Mouse (Mus musculus): ENCODE measurements around the gene Polr3e.
"Not testable (repeated sequence)": the region's sequence is repeated elsewhere in the genome, so short reads cannot be mapped to it uniquely, and the experiment has no call there.

The Polr3e gene

GRCm38 (mm10) chr7:120911268-120911667, 6.3 kb upstream of the Polr3e start:
- not testable (repeated sequence) for DNase-seq (ENCODE audit: low spot score in 2 of 2)

GRCm38 (mm10) chr7:120913332-120913731, 4.2 kb upstream of the Polr3e start:
- DNase-seq (ENCODE audit: low spot score in 2 of 2) = no peak

DNA sequence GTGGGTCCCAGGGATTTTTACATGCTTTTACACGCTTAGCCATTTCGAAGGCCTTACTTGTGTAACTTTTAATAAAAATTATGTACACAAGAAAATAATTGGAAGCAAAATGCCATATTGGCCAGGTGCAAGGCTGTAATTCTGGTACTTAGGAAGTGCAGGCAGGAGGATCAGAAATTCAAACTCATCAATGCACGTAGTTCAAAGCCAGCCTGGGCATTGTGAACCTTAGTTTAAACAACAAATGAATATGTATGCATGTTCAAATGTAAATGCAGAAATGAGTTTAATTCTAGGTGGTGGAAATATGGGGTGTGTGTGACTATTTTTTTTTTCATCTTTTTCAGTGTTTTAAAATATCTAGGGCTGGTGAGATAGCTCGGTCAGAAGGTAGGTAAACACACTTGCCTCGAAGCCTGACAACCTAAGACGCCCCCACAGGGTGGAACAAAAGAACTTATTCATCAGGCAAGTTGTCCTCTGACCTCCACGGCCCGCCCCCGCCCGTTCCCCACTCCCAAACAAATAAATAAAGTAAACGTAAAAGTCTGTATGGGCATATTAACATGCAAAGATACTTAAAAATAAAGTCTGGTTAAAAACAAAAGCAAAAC, 1.2 kb upstream of the Polr3e start:
- DNase-seq (ENCODE audit: low spot score in 2 of 2) = no peak

DNA sequence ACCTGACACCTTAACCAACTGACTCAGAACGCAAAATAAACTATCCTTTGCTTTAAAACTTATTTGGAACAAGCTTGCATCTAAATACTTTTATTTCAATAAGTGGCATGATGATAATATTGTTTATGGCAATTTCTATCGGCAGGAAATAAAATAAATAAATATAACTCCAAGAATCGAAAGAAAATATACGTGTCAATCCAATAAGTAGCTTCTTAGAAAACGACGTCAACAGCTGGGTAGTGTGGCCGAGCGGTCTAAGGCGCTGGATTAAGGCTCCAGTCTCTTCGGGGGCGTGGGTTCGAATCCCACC, 309 bp upstream of the Polr3e start:
- DNase-seq (ENCODE audit: low spot score in 2 of 2) = no peak

- DNase-seq (ENCODE audit: low spot score in 2 of 2) = peak in 1 of 2 experiments; percentile 44
These were observed 1.0 kb downstream of the Polr3e start for GRCm38 (mm10) chr7:120918526-120918962.

- no peak for DNase-seq (ENCODE audit: low spot score in 2 of 2)
These were observed 15.6 kb downstream of the Polr3e start for GRCm38 (mm10) chr7:120933110-120933509.

- no peak for DNase-seq (ENCODE audit: low spot score in 2 of 2)
These were observed 16.2 kb downstream of the Polr3e start for GRCm38 (mm10) chr7:120933680-120934195.

- peak in 1 of 2 experiments; percentile 40 for DNase-seq (ENCODE audit: low spot score in 2 of 2)
These were observed 17.2 kb downstream of the Polr3e start for GRCm38 (mm10) chr7:120934716-120935115.

DNA sequence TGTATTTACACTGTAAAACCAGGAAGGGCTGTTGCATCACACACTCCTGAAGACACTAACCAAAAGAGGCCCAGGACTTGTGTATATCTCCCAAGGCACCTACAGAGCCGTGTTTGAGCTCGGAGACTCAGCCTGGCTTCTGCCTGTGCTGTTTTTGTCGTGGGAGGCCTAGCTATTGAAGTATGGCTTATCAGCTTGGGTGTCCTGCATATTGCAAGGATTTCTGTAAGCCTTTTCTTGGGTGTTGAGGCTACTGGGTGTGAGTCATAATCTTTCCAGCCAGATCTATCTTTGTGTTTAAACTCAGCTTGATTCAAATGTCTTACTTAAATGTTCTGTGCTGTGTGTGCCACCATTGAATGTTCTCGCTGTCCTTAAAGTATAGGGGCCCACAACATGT, 19.0 kb downstream of the Polr3e start:
- DNase-seq (ENCODE audit: low spot score in 2 of 2) = no peak

GRCm38 (mm10) chr7:120938206-120938605, 20.7 kb downstream of the Polr3e start:
- no peak for DNase-seq (ENCODE audit: low spot score in 2 of 2)

- DNase-seq (ENCODE audit: low spot score in 2 of 2) = no peak
These were observed 22.8 kb downstream of the Polr3e start for GRCm38 (mm10) chr7:120940343-120940742.

DNA sequence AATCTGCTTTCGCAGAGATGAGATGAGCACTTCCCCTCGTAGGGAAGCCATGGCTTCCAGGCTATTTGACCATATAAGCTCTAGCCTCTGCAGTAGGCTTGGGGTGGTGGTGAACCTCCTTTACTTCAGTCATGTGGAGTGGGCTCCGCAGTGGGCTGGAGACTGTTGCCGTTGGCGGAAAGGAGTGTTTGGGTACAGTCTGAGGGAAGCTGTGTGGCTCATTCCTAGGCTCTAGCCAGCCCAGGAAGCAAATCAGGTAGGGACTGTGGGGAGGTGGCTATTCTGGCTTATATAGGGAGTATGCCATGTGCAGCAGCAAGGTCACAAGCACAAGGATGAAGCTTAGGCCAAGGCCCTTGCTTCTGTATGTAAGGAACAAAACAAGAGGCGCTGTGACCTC, 23.7 kb downstream of the Polr3e start:
- DNase-seq (ENCODE audit: low spot score in 2 of 2) = no peak

GRCm38 (mm10) chr7:120942506-120942905, 25.0 kb downstream of the Polr3e start:
- DNase-seq (ENCODE audit: low spot score in 2 of 2) = no peak

DNA sequence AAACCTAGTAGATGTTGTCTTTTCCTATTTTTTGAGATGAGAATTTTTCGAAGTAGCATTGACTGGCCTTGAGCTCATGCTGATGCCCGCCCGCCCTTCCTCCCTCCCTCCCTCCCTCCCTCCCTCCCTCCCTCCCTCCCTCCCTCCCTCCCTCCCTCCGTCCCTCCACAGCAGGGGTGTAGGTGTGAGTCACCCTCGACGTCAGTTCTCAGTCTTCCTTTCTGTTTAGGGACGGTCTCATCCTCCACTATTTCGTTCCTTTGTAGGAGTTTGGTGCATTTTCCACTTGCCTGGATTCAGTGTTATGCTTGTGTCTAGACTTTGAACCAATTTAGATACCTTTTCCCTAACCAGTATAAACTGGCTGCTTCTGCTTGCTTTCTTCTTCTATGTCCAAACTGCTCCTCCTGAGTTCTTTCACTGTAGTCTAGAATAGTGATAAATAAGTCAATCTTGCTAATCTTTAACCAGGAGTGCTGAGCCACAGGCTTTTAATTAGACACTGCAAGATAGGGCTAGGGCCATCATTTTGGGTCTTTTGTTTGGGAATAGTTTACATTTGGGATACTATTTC, 26.5 kb downstream of the Polr3e start:
- DNase-seq (ENCODE audit: low spot score in 2 of 2) = no peak

DNA sequence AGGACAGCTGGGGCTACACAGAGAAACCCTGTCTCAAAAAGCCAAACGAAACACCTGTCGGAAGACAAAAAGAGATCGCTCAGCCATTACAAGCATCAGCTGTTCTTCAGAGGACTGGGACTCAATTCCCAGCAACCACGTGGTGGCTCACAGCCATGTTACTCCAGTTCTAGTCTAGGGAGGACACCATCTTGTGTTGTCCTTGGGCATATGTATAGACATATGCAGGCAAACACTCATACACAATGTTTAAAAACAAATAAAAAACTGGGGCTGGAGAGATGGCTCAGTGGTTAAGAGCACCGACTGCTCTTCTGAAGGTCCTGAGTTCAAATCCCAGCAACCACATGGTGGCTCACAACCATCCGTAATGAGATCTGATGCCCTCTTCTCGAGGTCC, 36.0 kb downstream of the Polr3e start:
- not testable (repeated sequence) for DNase-seq (ENCODE audit: low spot score in 2 of 2)

DNA sequence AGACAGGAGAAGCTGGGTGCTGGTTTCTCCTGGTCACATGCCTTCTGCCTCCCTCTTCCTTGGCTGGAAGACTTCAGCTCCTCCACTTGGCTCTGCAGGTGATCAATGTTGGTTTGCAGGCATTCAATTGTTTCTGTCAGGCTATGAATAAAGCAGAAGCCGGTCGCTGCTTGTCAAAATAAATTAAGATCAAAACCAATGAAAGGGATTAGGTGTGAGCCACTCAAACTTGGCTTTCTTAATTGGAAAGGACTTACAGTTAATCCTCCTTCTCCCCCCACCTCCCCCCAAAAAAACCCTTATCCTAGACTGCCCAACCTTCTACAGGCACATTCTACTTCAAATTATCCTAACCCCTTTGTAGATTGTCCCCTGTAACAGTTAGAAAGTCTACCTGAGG, 42.6 kb downstream of the Polr3e start:
- no peak for DNase-seq (ENCODE audit: low spot score in 2 of 2)

- DNase-seq (ENCODE audit: low spot score in 2 of 2) = no peak
These were observed 43.1 kb downstream of the Polr3e start for GRCm38 (mm10) chr7:120960601-120961000.

GRCm38 (mm10) chr7:120961893-120962292, 44.3 kb downstream of the Polr3e start:
- DNase-seq (ENCODE audit: low spot score in 2 of 2) = no peak

DNA sequence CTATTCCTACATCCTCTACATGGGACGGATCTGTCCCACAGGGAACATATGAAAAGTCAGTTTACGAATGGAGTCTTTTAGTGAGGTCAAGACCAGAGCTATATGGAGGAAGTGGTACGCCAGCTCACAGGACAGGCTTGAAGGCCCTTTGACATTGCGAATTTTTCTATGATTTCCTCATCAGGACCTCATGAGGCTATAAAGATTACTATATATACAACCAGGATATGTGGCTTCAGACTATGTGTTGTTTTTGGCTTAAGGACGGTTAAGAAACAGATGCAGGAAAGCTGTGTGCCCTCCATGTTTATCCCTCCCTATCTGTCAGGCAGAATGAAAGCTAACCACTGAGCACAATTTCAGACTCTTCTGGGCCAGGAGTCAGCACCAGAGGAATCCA, 45.6 kb downstream of the Polr3e start:
- DNase-seq (ENCODE audit: low spot score in 2 of 2) = no peak

- DNase-seq (ENCODE audit: low spot score in 2 of 2) = no peak
These were observed 51.7 kb downstream of the Polr3e start for GRCm38 (mm10) chr7:120969221-120969620.

DNA sequence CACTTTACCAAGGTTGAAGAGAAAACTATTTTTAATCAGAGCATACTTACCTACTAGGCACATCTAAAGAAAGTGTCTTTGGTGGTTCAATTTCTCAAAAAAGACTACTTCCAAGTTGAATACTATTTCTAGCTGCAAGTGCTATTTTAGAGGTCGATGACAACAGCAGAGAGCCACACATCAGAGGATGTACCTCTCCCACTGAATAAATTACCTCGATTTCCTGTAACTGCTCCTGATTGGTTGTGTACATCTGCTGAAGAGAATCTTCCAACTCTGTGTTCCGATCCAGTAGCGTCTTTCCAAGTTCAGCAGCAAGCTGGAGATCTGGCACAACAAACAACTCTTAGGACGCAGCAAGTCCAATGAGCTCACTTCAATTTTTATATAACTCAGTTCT, 52.6 kb downstream of the Polr3e start:
- no peak for DNase-seq (ENCODE audit: low spot score in 2 of 2)

DNA sequence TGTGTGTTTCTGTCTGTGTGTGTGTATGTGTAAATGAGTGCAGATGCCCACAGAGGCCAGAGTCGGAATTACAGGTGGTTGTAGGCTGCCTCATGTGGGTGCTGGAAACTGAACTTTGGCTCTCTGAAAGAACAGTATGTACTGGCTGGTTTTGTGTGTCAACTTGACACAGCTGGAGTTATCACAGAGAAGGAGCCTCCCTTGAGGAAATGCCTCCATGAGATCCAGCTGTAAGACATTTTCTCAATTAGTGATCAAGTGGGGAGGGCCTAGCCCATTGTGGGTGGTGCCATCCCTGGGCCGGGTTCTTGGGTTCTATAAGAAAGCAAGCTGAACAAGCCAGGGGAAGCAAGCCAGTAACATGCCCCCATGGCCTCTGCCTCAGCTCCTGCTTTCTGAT, 54.9 kb downstream of the Polr3e start:
- not testable (repeated sequence) for DNase-seq (ENCODE audit: low spot score in 2 of 2)

DNA sequence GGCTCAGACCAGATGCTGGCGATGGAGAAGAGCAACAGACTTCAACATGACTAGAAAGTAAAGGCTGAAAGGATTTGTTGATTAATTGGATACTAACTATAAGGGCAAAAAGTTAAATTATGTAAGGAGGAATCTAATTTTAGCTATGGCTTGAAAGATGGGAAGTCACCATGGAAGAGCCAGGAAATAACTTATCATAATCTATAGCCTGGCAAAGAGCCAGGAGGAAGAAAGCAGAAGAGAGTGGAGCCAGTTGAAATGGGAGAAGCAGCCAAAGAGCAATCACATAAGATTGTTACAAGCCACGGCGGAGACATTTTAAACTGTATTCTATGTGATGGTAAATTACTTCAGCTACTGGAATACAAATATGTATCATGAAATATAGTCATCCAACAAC, 56.5 kb downstream of the Polr3e start:
- no peak for DNase-seq (ENCODE audit: low spot score in 2 of 2)

GRCm38 (mm10) chr7:120977063-120977462, 59.5 kb downstream of the Polr3e start:
- no peak for DNase-seq (ENCODE audit: low spot score in 2 of 2)
